Mouse (Mus musculus) kidney, embryonic 16.5 days (tissue): ENCODE measurements around the gene Cend1. TPM values are rescaled to one million over a fixed set of nuclear protein-coding genes. Genes with fewer than 3 reads are reported as not detected.

Experiments used
- ATAC-seq: fragments of 200-750 bp; cut with Nextera tagmentation; 2 replicates; pipeline ENCODE4 v1.8.0; 2017; ENCODE audit warnings: moderate TSS enrichment; ENCODE audit not compliant: low FRiP score, low TSS enrichment
- H3K27ac ChIP-seq: fragments of 300-500 bp; sonication (generic); 2 replicates; pipeline ENCODE4 v1.5.1; 2014; ENCODE audit warnings: low read length
- H3K27me3 ChIP-seq: fragments of 300-500 bp; sonication (generic); 2 replicates; pipeline ENCODE4 v1.6.1; 2014; ENCODE audit warnings: low read length, control low read depth, mixed read lengths; ENCODE audit not compliant: insufficient read depth
- H3K36me3 ChIP-seq: fragments of 300-500 bp; sonication (generic); 2 replicates; pipeline ENCODE4 v1.6.1; 2014; ENCODE audit warnings: low read length, control low read depth, mixed read lengths; ENCODE audit not compliant: insufficient read depth
- H3K4me1 ChIP-seq: fragments of 300-500 bp; sonication (generic); 2 replicates; pipeline ENCODE4 v1.6.1; 2014; ENCODE audit warnings: low read length, control low read depth, mixed read lengths; ENCODE audit not compliant: insufficient read depth
- H3K4me2 ChIP-seq: fragments of 300-500 bp; sonication (generic); replicated peaks from 2 replicates; pipeline ENCODE4 v1.6.1; 2014; ENCODE audit warnings: low read depth, low read length
- H3K4me3 ChIP-seq: fragments of 300-500 bp; sonication (generic); 2 replicates; pipeline ENCODE4 v1.5.1; 2014; ENCODE audit warnings: mild to moderate bottlenecking, low read length
- H3K9ac ChIP-seq: fragments of 300-500 bp; sonication (generic); replicated peaks from 2 replicates; pipeline ENCODE4 v1.6.1; 2014; ENCODE audit warnings: low read length
- H3K9me3 ChIP-seq: fragments of 300-500 bp; sonication (generic); 2 replicates; pipeline ENCODE4 v1.6.1; 2016; ENCODE audit warnings: low read length, control low read depth
- WGBS: fragments of 180-500 bp; shearing (Covaris S2); extraction: QIAGEN DNeasy Blood & Tissue Kit; methylation state at CpG from one replicate; pipeline ENCODE4 v1.1.7; 2014; 5-methylcytosine and 5-hydroxymethylcytosine counted together
- polyA plus RNA-seq: library from polyadenylated mRNA; unstranded; fragments of >200 nt; fragmentation: Nextera tagmentation; extraction: Ambion mirVana; gene quantifications from 2 replicates; pipeline ENCODE4 v1.2.1, GENCODE M21; 2015

Gene Cend1
- polyA plus RNA-seq, 1 experiment from 2014 or later = 3.0 TPM

GRCm38 (mm10) chr7:141466045-141466394, 36.7 kb upstream of the Cend1 start:
- peaks cover 34% of the 10 kb centered on the region for H3K27me3 ChIP-seq
- H3K9ac ChIP-seq = no peak overlapping the region

DNA sequence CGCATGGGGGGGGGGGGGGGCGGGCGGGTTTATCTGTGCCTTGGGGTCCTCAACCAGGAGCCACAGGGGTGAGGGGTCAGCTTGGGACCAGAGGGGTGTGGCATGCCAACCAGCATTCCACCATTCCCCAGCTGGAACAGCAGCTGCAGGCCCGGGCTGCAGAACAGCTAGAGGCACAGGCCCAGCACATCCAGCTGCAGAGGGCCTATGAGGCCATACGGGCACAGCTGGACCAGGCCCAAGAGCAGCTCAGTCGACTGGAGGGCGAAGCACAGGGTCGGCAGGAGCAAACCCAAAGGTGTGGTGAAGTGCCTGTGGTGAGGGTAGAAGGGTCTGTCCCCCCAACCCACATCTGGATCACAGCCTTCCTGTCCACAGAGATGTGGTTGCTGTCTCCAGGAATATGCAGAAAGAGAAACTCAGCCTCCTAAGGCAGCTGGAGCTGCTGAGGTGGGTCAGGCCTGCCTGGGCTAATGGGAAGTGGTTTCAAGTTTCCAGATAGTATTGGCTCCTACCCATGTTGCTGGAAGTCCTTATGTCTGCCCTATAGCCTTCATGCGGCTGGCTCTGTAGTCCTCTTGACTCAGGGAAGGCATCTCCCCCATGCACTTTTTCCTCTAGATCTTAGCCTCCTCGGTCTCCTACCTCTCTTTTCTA, 36.2 kb upstream of the Cend1 start:
- H3K27me3 ChIP-seq = peaks cover 34% of the 10 kb centered on the region
- H3K4me3 ChIP-seq = no peak overlapping the region
- peaks cover 66% of the 10 kb centered on the region for H3K4me1 ChIP-seq
- 43% methylated on average over 8 of the region's 10 CpGs for WGBS
- peak overlapping the region; percentile 51 for H3K4me2 ChIP-seq
- 0 out of 2 replicates have a peak overlapping the region, but pooled peaks have one; percentile 47 for H3K9ac ChIP-seq
- H3K27ac ChIP-seq = no peak overlapping the region
- peaks cover 11% of the 10 kb centered on the region for H3K36me3 ChIP-seq
- no peak for ATAC-seq
- H3K9me3 ChIP-seq = no peaks in the 10 kb centered on the region

More at GRCm38 (mm10) chr7:141466045-141466394, 36.7 kb upstream of the Cend1 start:
- ATAC-seq = no peak
- WGBS = 63% methylated on average over 7 of the region's 7 CpGs
- Histone ChIP-seq H3K27ac (no peak overlapping the region), H3K36me3 (peaks cover 16% of the 10 kb centered on the region), H3K4me1 (peaks cover 64% of the 10 kb centered on the region), H3K4me3 (no peak overlapping the region), H3K4me2 (no peak overlapping the region), H3K9me3 (no peaks in the 10 kb centered on the region)

- 9% methylated on average over 37 of the region's 38 CpGs for WGBS
- Histone ChIP-seq H3K4me2 (peak overlapping the region; percentile 51), H3K4me3 (peak overlapping the region; percentile 32), H3K9me3 (no peaks in the 10 kb centered on the region), H3K27ac (no peak overlapping the region), H3K9ac (peak overlapping the region; percentile 43), H3K36me3 (peaks cover 3% of the 10 kb centered on the region; the same call in 1 of the 2 replicates), H3K27me3 (peaks cover 34% of the 10 kb centered on the region), H3K4me1 (peaks cover 64% of the 10 kb centered on the region)
- no peak for ATAC-seq
Observed at GRCm38 (mm10) chr7:141464603-141465201, 35.4 kb upstream of the Cend1 start.

DNA sequence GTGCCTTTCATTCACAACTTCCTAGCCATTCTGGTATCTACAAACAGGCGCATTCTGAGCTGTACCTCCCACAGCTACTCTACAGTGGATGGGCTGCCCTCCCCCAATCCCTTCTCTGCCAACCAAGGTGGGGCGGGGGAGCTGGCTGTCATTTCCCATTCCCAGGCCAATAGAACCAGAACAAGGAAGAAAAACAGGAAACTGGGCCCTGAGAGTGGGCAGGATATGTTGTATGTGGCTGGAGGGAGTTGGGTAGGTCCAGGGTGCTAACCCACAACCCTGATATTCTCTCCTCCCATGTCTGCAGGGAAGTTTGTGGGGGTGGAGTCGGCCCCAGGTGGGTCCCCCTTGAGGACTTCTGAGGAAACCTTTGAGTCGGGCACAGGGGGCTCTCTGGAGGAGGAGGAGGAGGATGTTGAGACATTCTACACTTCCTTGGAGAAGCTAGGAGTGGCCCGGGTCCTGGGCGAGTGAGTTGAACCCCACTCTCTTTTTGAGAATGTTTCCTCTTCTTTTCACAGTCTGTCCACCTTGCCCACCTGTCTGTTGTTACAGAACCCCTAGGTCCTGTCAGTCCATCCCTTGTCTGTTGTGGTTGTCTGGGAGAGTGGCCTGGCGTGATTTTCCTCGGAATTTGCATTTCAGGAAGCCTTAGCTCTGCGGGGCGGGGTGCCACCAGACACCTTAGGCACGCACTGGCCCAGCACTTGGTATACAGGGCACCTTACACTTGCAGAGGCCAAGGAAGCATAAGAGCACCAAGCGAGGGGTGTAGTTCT, 34.7 kb upstream of the Cend1 start:
- Histone ChIP-seq H3K9me3 (no peaks in the 10 kb centered on the region), H3K9ac (peak overlapping the region; percentile 43), H3K27me3 (peaks cover 34% of the 10 kb centered on the region), H3K4me3 (peak overlapping the region; percentile 32), H3K4me2 (peak overlapping the region; percentile 51), H3K36me3 (peaks cover 7% of the 10 kb centered on the region; the same call in 1 of the 2 replicates), H3K4me1 (peaks cover 57% of the 10 kb centered on the region), H3K27ac (peak overlapping the region; percentile 31; the same call in 1 of the 2 replicates)
- WGBS = 29% methylated on average over 12 of the region's 12 CpGs
- ATAC-seq = no peak

- H3K9ac ChIP-seq = peak overlapping the region; percentile 68
- peaks cover 11% of the 10 kb centered on the region for H3K36me3 ChIP-seq
- peak overlapping the region; percentile 79 for H3K4me2 ChIP-seq
- peak overlapping the region; percentile 59 for H3K4me3 ChIP-seq
- ATAC-seq = no peak
- WGBS = 10% methylated on average over 5 of the region's 5 CpGs
- H3K27ac ChIP-seq = no peak overlapping the region
- no peaks in the 10 kb centered on the region for H3K9me3 ChIP-seq
- peaks cover 34% of the 10 kb centered on the region for H3K27me3 ChIP-seq
- H3K4me1 ChIP-seq = peaks cover 46% of the 10 kb centered on the region
Observed at GRCm38 (mm10) chr7:141462333-141462821, 33.1 kb upstream of the Cend1 start.

DNA sequence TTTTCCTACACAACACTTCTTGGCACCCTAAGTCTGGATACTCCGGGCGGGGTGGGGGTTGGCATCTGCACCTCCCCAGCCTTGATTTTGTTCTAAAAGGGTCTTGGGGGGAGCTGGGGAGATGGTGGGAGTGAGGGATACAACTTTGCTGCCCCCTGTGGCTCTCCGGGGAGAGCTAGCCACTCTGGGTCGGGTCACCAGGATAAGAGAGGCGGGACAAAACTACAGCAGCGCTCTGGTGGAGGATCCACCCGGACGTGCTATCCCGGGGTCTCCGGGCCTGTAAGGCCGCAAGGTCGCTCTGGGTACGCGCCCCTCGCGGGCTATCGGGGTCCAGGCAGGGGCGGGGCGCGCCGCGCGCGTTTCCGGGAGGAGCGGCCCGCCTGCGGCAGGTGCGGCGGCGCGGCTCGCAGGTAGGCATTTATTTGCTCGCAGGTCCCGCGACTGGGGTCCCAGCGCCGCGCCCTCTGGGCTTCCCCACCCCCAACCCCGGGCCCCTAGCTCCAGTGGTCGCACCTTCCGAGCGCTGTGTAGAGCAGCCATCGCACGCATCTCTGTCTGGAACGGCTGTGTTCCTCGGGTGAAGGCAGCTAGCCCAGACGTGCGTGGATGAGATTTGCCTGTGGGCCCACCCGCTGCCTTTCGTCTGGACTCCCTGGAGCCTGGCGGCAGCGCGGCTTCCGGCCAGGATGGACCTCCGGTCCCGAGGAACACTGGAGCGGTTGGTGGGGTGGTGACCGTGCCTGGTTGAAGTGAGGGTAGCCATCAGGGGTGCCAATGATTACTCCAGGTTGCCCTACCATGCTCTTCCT, 32.4 kb upstream of the Cend1 start:
- peaks cover 34% of the 10 kb centered on the region for H3K27me3 ChIP-seq
- H3K4me2 ChIP-seq = peak overlapping the region; percentile 79
- H3K4me3 ChIP-seq = peak overlapping the region; percentile 59
- H3K27ac ChIP-seq = no peak overlapping the region
- peaks cover 42% of the 10 kb centered on the region for H3K4me1 ChIP-seq
- ATAC-seq = no peak
- H3K9ac ChIP-seq = peak overlapping the region; percentile 68
- WGBS = 2% methylated on average over 59 of the region's 59 CpGs
- no peaks in the 10 kb centered on the region for H3K9me3 ChIP-seq
- peaks cover 11% of the 10 kb centered on the region for H3K36me3 ChIP-seq

GRCm38 (mm10) chr7:141460391-141461113, 31.3 kb upstream of the Cend1 start, which contains the start of gene Cracr2b:
Gene Cracr2b (plus strand): TSS chr7:141461094.
- peaks cover 11% of the 10 kb centered on the region for H3K36me3 ChIP-seq
- peak within 1 kb of the TSS; percentile 68 for H3K9ac ChIP-seq
- H3K9me3 ChIP-seq = no peaks in the 10 kb centered on the region
- H3K4me2 ChIP-seq = peak within 1 kb of the TSS; percentile 79
- peak within 1 kb of the TSS; percentile 59 for H3K4me3 ChIP-seq
- no peak within 1 kb of the TSS for H3K27ac ChIP-seq
- ATAC-seq = no peak
- peaks cover 45% of the 10 kb centered on the region for H3K4me1 ChIP-seq
- H3K27me3 ChIP-seq = peaks cover 34% of the 10 kb centered on the region
- 75% methylated on average over 15 of the region's 15 CpGs for WGBS

DNA sequence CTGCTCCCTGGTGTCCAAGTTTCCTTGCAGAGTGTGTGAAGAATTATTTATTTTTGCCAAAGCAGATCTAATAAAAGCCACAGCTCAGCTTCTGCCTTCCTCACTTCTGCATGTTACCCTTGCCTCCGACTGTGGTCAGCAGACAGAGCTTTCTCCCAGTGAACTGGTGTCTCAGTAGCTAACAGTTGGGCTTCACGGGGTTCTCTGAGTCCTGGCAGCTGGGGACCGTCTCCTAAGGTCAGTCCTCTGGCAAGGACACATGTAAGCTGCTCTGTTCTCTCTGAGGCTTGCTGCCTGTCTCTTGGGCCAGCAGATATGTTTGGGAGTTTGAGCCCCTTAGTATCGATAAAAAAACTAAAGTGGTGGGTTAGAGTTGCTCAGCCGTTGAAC, 30.7 kb upstream of the Cend1 start:
- Histone ChIP-seq H3K36me3 (peaks cover 11% of the 10 kb centered on the region), H3K4me3 (no peak overlapping the region), H3K27ac (no peak overlapping the region), H3K4me1 (peaks cover 39% of the 10 kb centered on the region), H3K9ac (no peak overlapping the region), H3K9me3 (no peaks in the 10 kb centered on the region), H3K4me2 (no peak overlapping the region), H3K27me3 (peaks cover 28% of the 10 kb centered on the region)
- no peak for ATAC-seq
- WGBS = 53% methylated on average over 5 of the region's 5 CpGs

- Histone ChIP-seq H3K9ac (no peak overlapping the region), H3K36me3 (peaks cover 11% of the 10 kb centered on the region), H3K9me3 (no peaks in the 10 kb centered on the region), H3K4me3 (no peak overlapping the region), H3K4me2 (no peak overlapping the region), H3K4me1 (peaks cover 37% of the 10 kb centered on the region), H3K27me3 (peaks cover 22% of the 10 kb centered on the region), H3K27ac (no peak overlapping the region)
- WGBS = 89% methylated on average over 17 of the region's 17 CpGs
- ATAC-seq = no peak
Observed at GRCm38 (mm10) chr7:141459301-141459711, 30.0 kb upstream of the Cend1 start.
